Mouse (Mus musculus) left cerebral cortex, postnatal 4 days (tissue): ENCODE results near the gene Mttp. TPM values are rescaled to one million over a fixed set of nuclear protein-coding genes. Genes with fewer than 3 reads are reported as not detected.
A peak's percentile ranks its signal among the peaks of the same experiment; 100 is the strongest.

Experiments
- DNase-seq: peaks from one replicate; pipeline ENCODE4 v3.0.0-alpha.2; 2022
- intact Hi-C: fragments of 180-260 bp; cut with DNase I; formaldehyde crosslinking; loops from one replicate; pipeline ENCODE4 v1.15.1; 2025
- total RNA-seq, 2 experiments: library from RNA; stranded (reverse); gene quantifications; 2 replicates each; pipeline ENCODE4 v1.2.3; 2021

Gene Mttp
- total RNA-seq, 2 experiments from 2014 or later: 4.4 to 5.0 TPM

GRCm38 (mm10) chr3:138061205-138061911, 83.4 kb downstream of the Mttp start:
- intact Hi-C loops: no loop called here
- DNase-seq: no peak

DNA sequence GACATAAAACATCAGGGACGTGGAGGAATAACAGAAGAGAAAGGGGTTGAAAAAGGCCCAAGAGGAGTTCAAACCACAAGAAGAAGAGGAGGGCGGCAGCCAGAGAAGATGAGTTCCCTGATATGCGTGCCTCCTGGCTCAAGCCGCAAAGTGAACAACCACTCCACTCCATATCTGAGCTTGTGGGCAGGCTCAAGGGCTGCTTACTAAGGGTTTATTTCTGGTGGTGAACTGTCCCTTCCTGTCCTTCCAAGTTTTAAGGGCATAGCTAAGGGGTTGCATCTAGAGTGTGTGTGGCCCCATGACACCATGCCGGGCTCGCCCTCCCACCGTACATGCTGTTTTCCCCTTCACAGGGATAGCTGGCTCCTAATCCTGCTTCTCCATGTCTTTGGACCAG, 84.3 kb downstream of the Mttp start:
- no peak for DNase-seq
- intact Hi-C loops: no loop called here

- intact Hi-C loops: no loop called here
- no peak for DNase-seq
Measured at GRCm38 (mm10) chr3:138058226-138058625, 86.5 kb downstream of the Mttp start.

DNA sequence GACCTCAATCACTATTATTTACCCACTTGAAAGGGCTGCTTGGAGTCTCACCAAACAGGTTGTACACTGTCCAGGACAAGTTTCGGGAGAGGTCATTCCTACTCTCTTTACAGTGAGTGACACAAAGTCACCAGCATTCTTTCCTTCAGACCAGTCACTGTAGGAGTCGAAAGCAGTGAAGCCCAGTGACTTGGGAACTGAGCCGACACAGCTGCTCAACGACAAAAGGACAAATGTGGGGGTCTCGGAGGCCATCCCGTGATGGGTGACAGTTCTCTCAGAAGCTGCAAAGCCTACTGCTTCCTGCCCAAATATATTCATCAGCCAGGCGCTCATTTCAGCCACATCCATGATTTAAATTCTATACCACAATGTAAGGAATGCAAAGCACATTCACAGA, 87.8 kb downstream of the Mttp start:
- intact Hi-C loops: no loop called here
- no peak for DNase-seq

DNA sequence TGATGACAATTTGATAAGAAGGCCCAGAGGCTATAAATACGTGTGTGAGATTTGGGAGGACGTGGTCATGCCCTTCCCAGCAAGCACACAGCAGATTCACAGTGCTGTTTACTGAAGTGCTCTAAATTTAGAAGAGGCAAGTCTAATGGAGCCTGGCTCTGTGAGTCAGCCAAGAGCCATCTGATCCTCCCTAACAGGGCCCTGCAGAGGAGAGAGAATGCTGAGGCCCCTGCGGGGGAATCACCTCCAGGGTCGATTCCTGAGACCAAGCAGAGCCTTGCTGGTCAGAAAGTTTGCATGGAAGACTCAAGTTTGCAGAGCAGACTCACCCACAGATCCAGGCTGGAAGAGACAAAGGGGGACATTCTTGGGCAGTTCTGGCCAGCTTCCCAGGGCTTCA, 90.8 kb downstream of the Mttp start:
- no peak for DNase-seq
- intact Hi-C loops: no loop called here

GRCm38 (mm10) chr3:138051431-138051830, 93.3 kb downstream of the Mttp start:
- intact Hi-C loops: no loop called here

GRCm38 (mm10) chr3:138050772-138051171, 94.0 kb downstream of the Mttp start:
- intact Hi-C loops: no loop called here
- DNase-seq: no peak

More at GRCm38 (mm10) chr3:138051431-138051830, 93.3 kb downstream of the Mttp start:
- no peak for DNase-seq

DNA sequence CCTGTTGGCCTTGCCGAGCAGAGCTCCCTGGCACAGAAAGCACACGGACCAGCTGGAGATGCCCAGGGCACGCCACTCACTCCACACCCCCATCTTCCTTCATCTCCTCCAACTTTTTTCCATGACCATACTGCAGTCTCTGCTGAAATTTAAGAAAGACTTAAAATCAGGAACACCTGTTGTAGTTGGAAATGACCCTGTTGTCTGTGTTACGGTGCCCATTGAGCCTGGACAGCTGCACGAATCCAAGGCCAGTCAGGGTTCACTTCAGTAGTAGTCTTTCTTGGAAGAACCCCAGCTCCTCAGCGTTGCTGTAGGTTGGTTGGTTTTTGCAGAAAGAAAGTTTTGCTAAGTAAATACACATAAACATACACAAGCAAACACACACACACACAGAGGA, 95.2 kb downstream of the Mttp start:
- no peak for DNase-seq
- intact Hi-C loops: no loop called here

- intact Hi-C loops: no loop called here
- DNase-seq: peak; percentile 25
Measured at GRCm38 (mm10) chr3:138043316-138043715, 101.5 kb downstream of the Mttp start.

DNA sequence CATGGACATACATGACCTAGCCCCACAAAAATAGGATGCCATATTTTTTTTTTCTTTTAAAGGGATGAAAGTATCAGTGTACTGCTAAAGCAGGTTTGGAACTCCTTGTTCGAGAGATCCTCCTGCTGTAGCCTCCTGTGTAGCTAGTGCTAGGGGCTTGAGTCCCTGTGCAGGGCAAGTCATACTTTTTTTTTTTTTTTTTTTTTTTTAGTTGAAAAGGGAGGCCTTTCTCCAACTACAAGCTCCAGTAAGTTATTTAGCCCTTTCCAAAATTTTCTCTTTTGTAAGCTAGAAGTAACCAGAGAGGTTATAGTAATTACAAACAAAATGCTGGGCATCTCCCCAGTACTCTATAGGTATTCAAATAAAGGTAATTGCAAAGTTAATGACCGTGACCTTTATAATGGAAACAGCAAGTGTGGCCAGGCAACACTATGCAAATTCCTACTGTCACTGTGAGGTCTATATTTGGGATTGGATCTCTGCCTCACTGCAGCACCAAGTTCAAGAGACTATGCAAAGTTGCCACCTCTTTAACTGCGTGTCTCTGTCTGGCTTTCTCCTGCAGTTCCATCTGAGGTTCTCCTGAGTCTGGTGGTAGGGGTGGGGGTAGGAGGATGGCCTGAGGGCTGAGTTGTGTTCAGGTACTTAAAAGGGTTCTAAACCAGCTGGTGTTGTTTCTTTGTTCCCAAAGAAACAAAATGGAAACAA, 103.0 kb downstream of the Mttp start:
- no peak for DNase-seq
- intact Hi-C loops: no loop called here

DNA sequence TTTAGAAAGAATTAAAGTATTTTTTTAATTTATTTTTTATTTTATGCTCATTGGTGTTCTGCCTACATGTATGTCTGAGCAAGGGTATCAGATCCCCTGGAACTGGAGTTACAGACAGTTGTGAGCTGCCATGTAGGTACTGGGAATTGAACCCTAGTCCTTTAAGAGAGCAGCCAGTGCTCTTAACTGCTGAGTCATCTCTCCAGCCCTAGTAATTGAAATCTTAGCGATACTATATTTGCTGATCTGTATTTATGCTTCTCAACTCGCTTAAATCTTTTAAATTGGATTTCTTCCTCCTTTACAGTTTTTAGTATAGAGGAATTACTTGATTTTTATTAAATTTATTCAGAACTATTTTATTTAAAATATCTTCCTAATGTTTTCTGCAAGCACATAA, 103.8 kb downstream of the Mttp start:
- intact Hi-C loops: no loop called here
- DNase-seq: no peak

Other genes with a start within 250 kb of the Mttp start
- 10 to 100 TPM; 69.0 to 73.3 TPM for gene Lamtor3, start 226.5 kb downstream of the Mttp start, total RNA-seq
- gene Dapp1, start 163.4 kb downstream of the Mttp start, total RNA-seq: 1 to 10 TPM; 4.7 to 4.8 TPM
- 1 to 10 TPM; 2.8 to 3.4 TPM for gene 1110002E22Rik, start 79.9 kb downstream of the Mttp start, total RNA-seq
- gene Gm5105, start 77.6 kb downstream of the Mttp start, total RNA-seq: not detected
- 1 to 10 TPM; 4.4 to 5.5 TPM for gene Trmt10a, start 1.5 kb downstream of the Mttp start, total RNA-seq
- gene 4930579F01Rik, start 48.9 kb upstream of the Mttp start, total RNA-seq: not detected
- gene Adh7, start 72.8 kb upstream of the Mttp start, total RNA-seq: under 1 TPM in 1 of 2 experiments, not detected in 1; 0.85 TPM
- gene Adh1, start 116.0 kb upstream of the Mttp start, total RNA-seq: 1 to 10 TPM; 2.0 to 2.3 TPM
- gene Adh6a, start 168.3 kb upstream of the Mttp start, total RNA-seq: not detected
- under 1 TPM in 1 of 2 experiments, not detected in 1; 0.26 TPM for gene Adh6b, start 196.8 kb upstream of the Mttp start, total RNA-seq